Mouse (Mus musculus): ENCODE results near the gene Senp1. TPM values are rescaled to one million over a fixed set of nuclear protein-coding genes. Genes with fewer than 3 reads are reported as not detected.

Gene Senp1
- polyA plus RNA-seq, 1 experiment from 2014 or later = 13.7 TPM

DNA sequence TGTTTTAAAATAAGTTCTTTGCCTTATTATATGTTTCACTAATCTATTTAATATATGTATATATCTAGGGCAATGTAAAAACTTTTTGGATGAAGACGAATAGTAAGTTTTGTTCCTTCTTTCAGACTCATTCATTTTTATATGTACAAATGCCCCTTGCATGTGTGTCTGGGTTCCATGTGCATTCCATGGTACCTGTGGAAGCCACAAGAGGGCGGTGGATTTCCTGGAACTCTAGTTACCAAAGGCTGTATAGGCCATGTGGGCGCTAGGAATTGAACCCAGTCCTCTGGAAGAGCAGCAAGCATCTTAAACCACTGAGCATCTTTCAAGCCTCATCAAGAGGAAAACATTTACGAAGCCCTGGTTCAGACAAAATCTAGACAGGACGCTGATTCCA, 49.2 kb downstream of the Senp1 start:
- WGBS (ENCODE audit: insufficient replicate concordance) = 86% methylated on average over 5 of the region's 5 CpGs
- Histone ChIP-seq H3K4me3 (replicated peaks) (no peak overlapping the region), H3K4me1 (replicated peaks) (no peaks in the 10 kb centered on the region), H3K4me2 (no peak overlapping the region), H3K27ac (replicated peaks) (no peak overlapping the region), H3K9me3 (replicated peaks) (no peaks in the 10 kb centered on the region), H3K36me3 (replicated peaks) (peaks cover 96% of the 10 kb centered on the region), H3K9ac (no peak overlapping the region), H3K27me3 (no peaks in the 10 kb centered on the region)
- ATAC-seq (ENCODE audit: insufficient read depth) = no peak

DNA sequence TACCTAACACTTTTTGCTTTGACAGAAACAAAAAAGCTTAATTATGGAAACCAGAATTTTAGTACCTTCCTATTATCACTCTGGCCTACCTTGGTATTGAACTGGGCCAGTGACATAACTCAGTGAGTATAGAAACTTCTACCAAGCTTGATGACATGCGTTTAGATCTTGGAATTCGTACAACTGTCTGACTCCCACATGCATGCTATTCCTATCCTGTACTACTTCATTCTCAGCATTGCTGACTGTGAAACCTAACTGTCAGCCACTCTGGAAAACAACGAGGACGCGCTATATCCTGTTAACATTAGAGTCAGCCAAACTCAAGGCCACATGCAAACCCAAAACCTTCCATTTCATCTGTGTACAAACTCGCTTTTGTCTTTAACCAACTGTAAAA, 49.6 kb downstream of the Senp1 start:
- 85% methylated on average over 6 of the region's 6 CpGs for WGBS (ENCODE audit: insufficient replicate concordance)
- Histone ChIP-seq H3K4me2 (no peak overlapping the region), H3K27ac (replicated peaks) (no peak overlapping the region), H3K9ac (no peak overlapping the region), H3K4me1 (replicated peaks) (no peaks in the 10 kb centered on the region), H3K9me3 (replicated peaks) (no peaks in the 10 kb centered on the region), H3K27me3 (no peaks in the 10 kb centered on the region), H3K36me3 (replicated peaks) (peaks cover 96% of the 10 kb centered on the region), H3K4me3 (replicated peaks) (no peak overlapping the region)
- ATAC-seq (ENCODE audit: insufficient read depth) = no peak

DNA sequence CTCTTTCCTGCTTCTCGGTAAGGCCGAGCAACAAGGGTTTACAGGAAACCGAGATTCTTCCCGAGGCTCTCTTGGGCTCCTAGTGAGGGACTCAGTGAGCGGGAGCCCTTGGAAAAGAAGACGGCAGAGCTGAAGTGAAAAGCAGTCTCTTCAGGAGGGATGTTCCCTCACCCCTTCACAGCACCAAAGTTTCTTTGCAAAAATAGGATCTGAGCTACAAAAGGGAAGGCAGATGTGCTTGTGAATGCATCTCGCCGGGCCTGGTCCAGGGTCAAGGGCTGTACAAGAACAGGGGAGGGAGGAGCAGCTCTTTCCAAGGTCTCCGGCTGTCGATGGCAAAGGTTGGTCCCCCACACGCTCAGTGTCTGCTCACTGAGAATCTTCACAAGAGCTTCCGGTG, 51.0 kb downstream of the Senp1 start:
- H3K36me3 ChIP-seq (replicated peaks) = peaks cover 86% of the 10 kb centered on the region
- no peaks in the 10 kb centered on the region for H3K9me3 ChIP-seq (replicated peaks)
- ATAC-seq (ENCODE audit: insufficient read depth) = no peak
- no peak overlapping the region for H3K27ac ChIP-seq (replicated peaks)
- H3K4me1 ChIP-seq (replicated peaks) = no peaks in the 10 kb centered on the region
- H3K4me3 ChIP-seq (replicated peaks) = no peak overlapping the region
- whole genome bisulfite sequencing (ENCODE audit: insufficient replicate concordance) = 81% methylated on average over 12 of the region's 12 CpGs
- no peaks in the 10 kb centered on the region for H3K27me3 ChIP-seq
- no peak overlapping the region for H3K4me2 ChIP-seq
- H3K9ac ChIP-seq = no peak overlapping the region

DNA sequence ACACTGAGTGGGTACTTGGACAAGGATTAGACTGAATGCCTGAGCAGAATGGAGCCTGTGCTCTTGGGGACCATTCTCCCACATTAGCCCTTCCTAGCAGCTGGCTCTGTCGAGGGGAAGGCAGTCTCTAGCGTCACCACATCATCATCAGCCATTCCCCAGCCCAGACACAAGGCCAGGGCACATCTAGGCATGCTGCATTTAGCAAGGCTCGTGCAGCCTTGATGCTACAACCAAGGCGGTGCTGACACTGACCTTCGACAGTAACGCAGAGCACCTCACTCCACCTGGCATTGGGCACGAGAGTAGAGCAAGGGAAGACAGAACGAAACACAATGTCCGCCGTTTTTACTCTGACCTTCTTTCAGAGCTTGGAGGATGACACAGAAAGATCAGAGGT, 53.9 kb downstream of the Senp1 start:
- H3K9ac ChIP-seq = no peak overlapping the region
- H3K27ac ChIP-seq (replicated peaks) = no peak overlapping the region
- H3K27me3 ChIP-seq = no peaks in the 10 kb centered on the region
- H3K4me3 ChIP-seq (replicated peaks) = no peak overlapping the region
- no peak for ATAC-seq (ENCODE audit: insufficient read depth)
- no peaks in the 10 kb centered on the region for H3K4me1 ChIP-seq (replicated peaks)
- WGBS (ENCODE audit: insufficient replicate concordance) = 85% methylated on average over 10 of the region's 10 CpGs
- no peak overlapping the region for H3K4me2 ChIP-seq
- no peaks in the 10 kb centered on the region for H3K9me3 ChIP-seq (replicated peaks)
- H3K36me3 ChIP-seq (replicated peaks) = peaks cover 67% of the 10 kb centered on the region

DNA sequence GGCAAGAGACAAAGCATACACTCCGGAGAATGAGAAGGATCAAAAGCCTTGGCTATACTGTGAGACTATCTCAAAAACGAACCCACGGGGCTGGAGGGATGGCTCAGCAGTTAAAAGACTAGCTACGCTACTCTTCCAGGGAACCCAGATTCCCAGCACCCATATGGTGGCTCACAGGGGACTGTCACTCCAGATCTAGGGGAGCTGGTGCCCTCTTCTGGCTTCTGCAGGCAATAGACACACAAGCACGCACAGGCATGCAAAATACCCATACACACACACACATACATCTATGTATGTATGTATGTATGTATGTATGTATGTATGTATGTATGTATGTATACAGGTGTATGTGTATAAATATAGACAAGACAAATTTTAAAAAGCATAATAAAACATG, 57.0 kb downstream of the Senp1 start:
- Histone ChIP-seq H3K27me3 (no peaks in the 10 kb centered on the region), H3K9me3 (replicated peaks) (no peaks in the 10 kb centered on the region), H3K27ac (replicated peaks) (no peak overlapping the region), H3K4me2 (no peak overlapping the region), H3K4me1 (replicated peaks) (no peaks in the 10 kb centered on the region), H3K9ac (no peak overlapping the region), H3K4me3 (replicated peaks) (no peak overlapping the region), H3K36me3 (replicated peaks) (peaks cover 38% of the 10 kb centered on the region)
- no peak for ATAC-seq (ENCODE audit: insufficient read depth)
- 75% methylated on average over 5 of the region's 5 CpGs for WGBS (ENCODE audit: insufficient replicate concordance)

DNA sequence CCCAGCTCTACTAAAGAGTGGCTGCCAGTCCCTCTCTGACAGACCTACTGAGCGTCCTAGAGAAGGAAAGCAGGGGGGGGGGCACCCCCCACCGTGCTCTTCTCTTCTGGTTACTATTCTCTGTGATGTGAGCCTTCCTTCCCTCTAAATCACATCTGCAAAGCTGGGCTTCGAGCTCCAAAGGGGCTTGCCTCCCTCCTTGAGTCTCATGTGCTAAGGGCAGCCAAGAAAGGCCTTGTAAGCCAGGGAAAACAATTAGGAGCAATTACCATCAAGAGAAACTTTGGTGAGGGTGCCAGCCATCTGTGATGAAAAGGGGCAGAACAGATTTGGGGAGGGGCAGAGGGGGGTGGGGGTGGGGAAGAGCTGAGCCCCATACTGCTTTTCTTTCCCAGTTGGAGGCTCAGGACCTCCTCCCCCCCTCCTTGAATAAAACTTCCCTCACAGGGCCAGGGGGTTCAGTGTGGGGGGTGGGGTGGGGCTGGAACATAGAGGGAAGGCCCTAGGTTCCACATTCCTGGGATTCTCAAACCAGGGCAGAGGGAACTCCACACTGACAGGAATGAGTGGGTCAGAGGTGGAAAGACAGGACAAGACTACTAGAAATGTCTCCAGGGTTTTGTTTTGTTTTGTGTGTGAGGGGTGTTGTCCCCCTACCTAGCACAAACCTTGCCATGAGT, 58.3 kb downstream of the Senp1 start:
- H3K27ac ChIP-seq (replicated peaks) = no peak overlapping the region
- no peak overlapping the region for H3K4me2 ChIP-seq
- H3K9me3 ChIP-seq (replicated peaks) = no peaks in the 10 kb centered on the region
- H3K4me1 ChIP-seq (replicated peaks) = no peaks in the 10 kb centered on the region
- H3K36me3 ChIP-seq (replicated peaks) = peaks cover 24% of the 10 kb centered on the region
- H3K27me3 ChIP-seq = no peaks in the 10 kb centered on the region
- H3K9ac ChIP-seq = no peak overlapping the region
- H3K4me3 ChIP-seq (replicated peaks) = no peak overlapping the region
- WGBS (ENCODE audit: insufficient replicate concordance) = 30% methylated on average over 3 of the region's 3 CpGs
- ATAC-seq (ENCODE audit: insufficient read depth) = no peak

DNA sequence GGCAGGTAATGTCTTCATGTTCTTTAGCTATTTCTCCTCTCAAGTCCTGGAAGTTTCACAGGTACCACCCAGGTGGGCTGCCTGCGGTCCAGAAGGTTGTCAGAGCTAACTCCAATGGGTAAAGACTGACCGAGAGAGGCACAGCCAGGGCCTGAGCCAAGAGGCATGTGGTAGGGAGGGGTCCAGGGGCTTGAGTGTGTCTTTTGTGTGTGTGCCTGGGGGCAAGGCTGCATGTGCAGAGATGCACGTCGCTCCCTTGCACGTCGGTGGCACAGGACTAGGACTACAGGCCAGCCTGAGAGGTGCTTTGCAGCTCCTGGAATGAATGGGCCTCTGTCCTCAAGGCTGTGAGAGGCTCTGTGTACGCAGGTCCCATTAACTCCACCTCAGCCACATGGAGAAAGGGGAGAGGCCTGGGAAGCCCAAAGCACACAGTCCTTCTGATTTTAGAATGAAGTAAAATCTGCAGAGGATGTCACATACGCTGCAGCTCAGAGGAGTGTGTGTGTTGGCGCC, 60.3 kb downstream of the Senp1 start:
- no peak overlapping the region for H3K27ac ChIP-seq (replicated peaks)
- ATAC-seq (ENCODE audit: insufficient read depth) = no peak

DNA sequence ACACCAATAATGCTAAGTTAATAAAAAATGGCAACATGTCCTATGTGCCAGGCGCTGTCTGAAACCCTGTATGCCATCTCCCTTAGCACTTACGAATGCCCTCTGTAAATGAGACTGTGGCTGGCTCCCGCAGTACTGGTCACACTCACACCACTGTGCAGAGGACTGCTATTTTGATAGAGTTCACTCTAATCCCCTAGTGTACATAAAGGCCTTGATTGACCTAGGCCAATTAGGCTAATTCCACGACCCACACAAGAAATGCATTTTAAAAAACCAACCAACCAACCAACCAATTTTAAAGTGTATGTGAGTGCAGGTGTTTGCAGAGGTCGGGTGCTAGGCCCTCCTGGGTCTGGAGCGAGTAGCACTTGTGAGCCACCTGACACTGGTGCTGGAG, 63.7 kb downstream of the Senp1 start:
- H3K27me3 ChIP-seq = peaks cover 24% of the 10 kb centered on the region
- no peaks in the 10 kb centered on the region for H3K9me3 ChIP-seq (replicated peaks)
- WGBS (ENCODE audit: insufficient replicate concordance) = 59% methylated on average over 6 of the region's 6 CpGs
- no peaks in the 10 kb centered on the region for H3K4me1 ChIP-seq (replicated peaks)
- no peak for ATAC-seq (ENCODE audit: insufficient read depth)
- no peaks in the 10 kb centered on the region for H3K36me3 ChIP-seq (replicated peaks)
- H3K9ac ChIP-seq = no peak overlapping the region
- no peak overlapping the region for H3K4me2 ChIP-seq
- no peak overlapping the region for H3K4me3 ChIP-seq (replicated peaks)
- no peak overlapping the region for H3K27ac ChIP-seq (replicated peaks)

More for the DNA sequence above, 60.3 kb downstream of the Senp1 start:
- Histone ChIP-seq H3K9ac (no peak overlapping the region), H3K36me3 (replicated peaks) (peaks cover 7% of the 10 kb centered on the region), H3K4me2 (no peak overlapping the region), H3K9me3 (replicated peaks) (no peaks in the 10 kb centered on the region), H3K27me3 (peaks cover 4% of the 10 kb centered on the region; the same call in 1 of the 2 replicates), H3K4me3 (replicated peaks) (no peak overlapping the region), H3K4me1 (replicated peaks) (no peaks in the 10 kb centered on the region)
- WGBS (ENCODE audit: insufficient replicate concordance) = 77% methylated on average over 9 of the region's 9 CpGs

DNA sequence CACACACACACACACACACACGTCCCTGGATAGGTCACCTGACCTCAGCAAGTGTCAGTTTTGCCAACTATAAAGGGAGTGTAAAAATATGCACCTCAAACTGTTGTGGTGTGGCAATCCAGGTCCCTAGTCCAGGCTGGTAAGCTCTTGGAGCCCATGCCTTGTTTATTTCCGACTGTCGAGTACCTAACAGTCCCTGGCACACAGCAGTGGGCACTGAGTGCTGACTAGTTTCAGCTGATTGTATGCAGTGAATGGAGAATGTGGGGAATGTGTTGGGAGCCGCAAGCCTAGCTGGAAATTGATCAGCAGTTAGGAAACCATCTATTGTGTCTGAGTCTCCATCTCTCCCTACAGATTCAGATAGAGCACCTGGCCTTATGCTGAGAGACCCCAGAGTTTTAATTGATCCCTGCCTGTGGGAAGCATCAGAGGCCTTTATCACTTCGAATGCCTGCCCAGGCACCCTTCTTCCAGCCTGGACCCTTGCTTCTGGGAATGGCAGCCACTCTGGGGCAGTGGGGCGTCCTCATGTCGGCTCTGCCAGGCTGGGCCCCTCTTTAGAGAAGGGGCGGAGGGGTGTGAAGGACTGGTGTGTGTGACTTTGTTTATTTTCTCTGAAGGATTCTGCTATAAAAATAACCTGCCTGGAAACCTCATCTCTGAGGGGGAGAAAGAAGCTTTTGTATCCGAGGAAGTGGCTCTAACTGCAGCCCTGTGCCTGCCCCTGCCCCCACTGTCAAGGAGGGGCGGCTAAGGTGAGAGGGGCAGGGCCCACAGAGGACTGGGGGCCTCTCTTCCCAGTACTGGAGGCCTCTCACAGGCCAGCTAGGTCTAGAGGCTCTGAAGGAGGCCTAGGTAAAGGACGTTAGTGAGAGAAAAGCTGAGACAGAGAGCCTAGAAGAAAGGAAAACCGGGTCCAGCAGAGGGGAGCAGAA, 66.3 kb downstream of the Senp1 start:
- no peak for ATAC-seq (ENCODE audit: insufficient read depth)
- Histone ChIP-seq H3K4me3 (replicated peaks) (no peak overlapping the region), H3K9ac (no peak overlapping the region), H3K4me2 (no peak overlapping the region), H3K36me3 (replicated peaks) (no peaks in the 10 kb centered on the region), H3K27ac (replicated peaks) (no peak overlapping the region), H3K27me3 (peaks cover 24% of the 10 kb centered on the region), H3K9me3 (replicated peaks) (no peaks in the 10 kb centered on the region), H3K4me1 (replicated peaks) (no peaks in the 10 kb centered on the region)
- WGBS (ENCODE audit: insufficient replicate concordance) = 36% methylated on average over 12 of the region's 12 CpGs

DNA sequence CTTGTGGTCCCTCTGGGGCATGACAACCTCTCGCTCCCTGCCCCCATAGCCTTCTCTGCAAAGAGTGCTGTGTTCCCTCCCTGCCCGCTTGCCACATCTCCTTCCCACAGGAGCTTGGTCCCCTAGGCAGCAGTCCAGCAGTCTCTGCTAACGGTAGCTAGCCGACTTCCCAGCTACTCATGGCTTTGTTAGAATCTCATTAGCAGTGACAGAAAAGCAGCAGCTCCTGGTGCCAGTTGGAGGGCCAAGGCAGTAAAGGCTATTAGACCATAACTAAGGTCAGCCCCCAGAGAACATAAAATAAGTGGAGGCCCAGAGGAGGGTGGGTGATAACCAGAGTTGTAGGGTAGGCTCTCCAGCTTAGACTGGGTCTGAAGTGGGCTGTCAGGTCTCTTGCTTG, 67.9 kb downstream of the Senp1 start:
- Histone ChIP-seq H3K9me3 (replicated peaks) (no peaks in the 10 kb centered on the region), H3K36me3 (replicated peaks) (no peaks in the 10 kb centered on the region), H3K27ac (replicated peaks) (no peak overlapping the region), H3K27me3 (peaks cover 24% of the 10 kb centered on the region), H3K4me2 (no peak overlapping the region), H3K4me3 (replicated peaks) (no peak overlapping the region), H3K9ac (no peak overlapping the region), H3K4me1 (replicated peaks) (no peaks in the 10 kb centered on the region)
- 42% methylated on average over 4 of the region's 4 CpGs for WGBS (ENCODE audit: insufficient replicate concordance)
- ATAC-seq (ENCODE audit: insufficient read depth) = no peak

DNA sequence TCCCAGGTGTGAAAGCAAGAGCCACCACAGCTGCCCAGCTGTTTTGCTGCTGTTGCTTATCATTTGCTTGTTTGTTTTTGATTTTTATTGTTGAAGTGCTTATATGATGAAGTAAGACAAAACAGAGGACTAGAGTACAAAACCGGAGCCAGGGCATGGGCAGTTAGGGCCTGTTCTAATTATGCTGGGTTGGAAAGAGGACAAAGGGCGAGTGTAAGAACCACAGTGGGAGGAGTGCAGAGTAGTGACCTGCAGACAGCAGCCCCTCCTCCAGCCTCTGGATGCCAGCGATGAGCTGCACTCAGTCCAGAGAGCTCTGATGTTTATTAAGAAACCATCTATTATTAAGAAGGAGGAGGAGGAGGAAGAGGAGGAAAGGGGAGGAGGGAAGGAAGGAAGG, 70.4 kb downstream of the Senp1 start:
- Histone ChIP-seq H3K36me3 (replicated peaks) (no peaks in the 10 kb centered on the region), H3K9me3 (replicated peaks) (no peaks in the 10 kb centered on the region), H3K9ac (no peak overlapping the region), H3K4me2 (no peak overlapping the region), H3K27me3 (peaks cover 18% of the 10 kb centered on the region), H3K4me1 (replicated peaks) (no peaks in the 10 kb centered on the region), H3K27ac (replicated peaks) (no peak overlapping the region), H3K4me3 (replicated peaks) (no peak overlapping the region)
- ATAC-seq (ENCODE audit: insufficient read depth) = no peak
- WGBS (ENCODE audit: insufficient replicate concordance) = 49% methylated on average over 3 of the region's 3 CpGs

Data from liver, embryonic 15.5 days (tissue).